Mouse (Mus musculus): ENCODE measurements at regions not wholly inside any gene's neighbourhood (a gene's known extent, or its start where the extent isn't known, plus 50 kb on each side); places are given as distances from the start of the nearest gene placed in this dataset.

- Histone ChIP-seq H3K27me3 (ENCODE audit: insufficient read depth, low read length) (no peaks in the 10 kb centered on the region), H3K9ac (replicated peaks; ENCODE audit: low read length) (no peak overlapping the region), H3K4me1 (ENCODE audit: insufficient read depth, low read length) (no peaks in the 10 kb centered on the region), H3K36me3 (ENCODE audit: insufficient read depth, low read length) (no peaks in the 10 kb centered on the region), H3K9me3 (ENCODE audit: low read length) (no peaks in the 10 kb centered on the region; the same call in 1 of the 2 replicates), H3K4me2 (replicated peaks; ENCODE audit: low read depth, low read length) (no peak overlapping the region), H3K4me3 (ENCODE audit: low read length) (no peak overlapping the region), H3K27ac (ENCODE audit: low read length) (no peak overlapping the region)
- 56% methylated on average over 3 of the region's 3 CpGs for WGBS
- no peak for ATAC-seq (ENCODE audit: low FRiP score, low TSS enrichment)
Measured at GRCm38 (mm10) chr1:137669849-137670248, 505.7 kb downstream of the Ptprc start.

DNA sequence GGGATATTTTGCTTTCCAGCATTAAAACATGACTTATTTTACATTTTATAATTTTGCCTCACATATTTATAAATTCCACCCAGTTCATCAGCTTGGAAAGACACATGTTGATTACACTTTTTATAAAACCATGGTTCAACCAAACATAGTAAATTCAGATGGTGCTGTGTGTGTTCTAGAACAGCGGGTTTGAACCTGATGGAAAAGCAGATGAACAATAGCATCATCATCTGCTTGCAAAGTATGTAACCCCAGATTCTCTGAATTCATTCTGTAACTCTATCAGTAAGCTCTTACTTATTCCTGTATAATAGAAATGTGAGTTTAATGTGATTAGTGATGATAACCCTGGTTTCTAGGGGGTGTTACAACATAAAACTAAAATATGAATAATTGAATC is 517.4 kb downstream of the Ptprc start:
- no peak overlapping the region for H3K4me2 ChIP-seq (replicated peaks; ENCODE audit: low read depth, low read length)
- H3K27me3 ChIP-seq (ENCODE audit: insufficient read depth, low read length), result no peaks in the 10 kb centered on the region
- no peaks in the 10 kb centered on the region for H3K36me3 ChIP-seq (ENCODE audit: insufficient read depth, low read length)
- ATAC-seq (ENCODE audit: low FRiP score, low TSS enrichment), result no peak
- 0 out of 2 replicates have a peak, but pooled peaks cover 4% of the 10 kb centered on the region for H3K4me1 ChIP-seq (ENCODE audit: insufficient read depth, low read length)
- no peak overlapping the region for H3K9ac ChIP-seq (replicated peaks; ENCODE audit: low read length)
- H3K9me3 ChIP-seq (ENCODE audit: low read length), result no peaks in the 10 kb centered on the region
- H3K27ac ChIP-seq (ENCODE audit: low read length), result no peak overlapping the region
- no peak overlapping the region for H3K4me3 ChIP-seq (ENCODE audit: low read length)
- WGBS, result 94% methylated on average over 1 of the region's 1 CpGs

GRCm38 (mm10) chr1:137656900-137657458 is 518.5 kb downstream of the Ptprc start:
- no peaks in the 10 kb centered on the region for H3K36me3 ChIP-seq (ENCODE audit: insufficient read depth, low read length)
- peak overlapping the region; percentile 7 for H3K27ac ChIP-seq (ENCODE audit: low read length)
- 37% methylated on average over 6 of the region's 6 CpGs for WGBS
- no peak overlapping the region for H3K4me3 ChIP-seq (ENCODE audit: low read length)
- no peak overlapping the region for H3K4me2 ChIP-seq (replicated peaks; ENCODE audit: low read depth, low read length)
- H3K27me3 ChIP-seq (ENCODE audit: insufficient read depth, low read length), result no peaks in the 10 kb centered on the region
- no peak overlapping the region for H3K9ac ChIP-seq (replicated peaks; ENCODE audit: low read length)
- ATAC-seq (ENCODE audit: low FRiP score, low TSS enrichment), result peak; percentile 63; the same call in 1 of the 2 replicates
- H3K9me3 ChIP-seq (ENCODE audit: low read length), result no peaks in the 10 kb centered on the region
- H3K4me1 ChIP-seq (ENCODE audit: insufficient read depth, low read length), result 0 out of 2 replicates have a peak, but pooled peaks cover 4% of the 10 kb centered on the region

GRCm38 (mm10) chr1:137654171-137654570 is 521.3 kb downstream of the Ptprc start:
- ATAC-seq (ENCODE audit: low FRiP score, low TSS enrichment), result no peak
- WGBS, result 47% methylated on average over 4 of the region's 4 CpGs
- H3K9ac ChIP-seq (replicated peaks; ENCODE audit: low read length), result no peak overlapping the region
- H3K27me3 ChIP-seq (ENCODE audit: insufficient read depth, low read length), result no peaks in the 10 kb centered on the region
- no peak overlapping the region for H3K4me3 ChIP-seq (ENCODE audit: low read length)
- H3K36me3 ChIP-seq (ENCODE audit: insufficient read depth, low read length), result no peaks in the 10 kb centered on the region
- H3K4me1 ChIP-seq (ENCODE audit: insufficient read depth, low read length), result peaks cover 13% of the 10 kb centered on the region; the same call in 1 of the 2 replicates
- H3K4me2 ChIP-seq (replicated peaks; ENCODE audit: low read depth, low read length), result 0 out of 2 replicates have a peak overlapping the region, but pooled peaks have one; percentile 7
- H3K27ac ChIP-seq (ENCODE audit: low read length), result peak overlapping the region; percentile 53; the same call in 1 of the 2 replicates
- no peaks in the 10 kb centered on the region for H3K9me3 ChIP-seq (ENCODE audit: low read length)

DNA sequence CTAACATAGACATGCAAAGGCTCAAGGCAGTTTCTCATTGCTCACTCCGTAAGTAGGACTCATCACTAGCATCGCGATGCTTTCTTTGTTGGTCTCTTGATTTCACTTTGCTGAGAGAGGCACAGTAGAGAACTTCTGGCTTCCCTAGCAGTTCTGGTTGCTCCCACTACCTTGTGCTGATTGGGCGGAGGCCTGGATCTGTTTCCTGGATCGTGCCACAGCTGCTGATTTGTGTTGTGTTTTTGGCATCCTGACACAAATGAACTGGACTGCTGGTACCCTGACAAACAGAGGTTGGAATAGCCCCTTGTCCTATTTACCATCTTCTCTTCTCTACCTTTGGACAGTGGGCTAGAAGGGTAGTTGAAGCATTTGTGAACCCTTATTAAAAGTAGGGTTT is 522.0 kb downstream of the Ptprc start:
- WGBS, result 69% methylated on average over 5 of the region's 5 CpGs
- no peaks in the 10 kb centered on the region for H3K27me3 ChIP-seq (ENCODE audit: insufficient read depth, low read length)
- H3K4me2 ChIP-seq (replicated peaks; ENCODE audit: low read depth, low read length), result no peak overlapping the region
- peaks cover 13% of the 10 kb centered on the region; the same call in 1 of the 2 replicates for H3K4me1 ChIP-seq (ENCODE audit: insufficient read depth, low read length)
- H3K9me3 ChIP-seq (ENCODE audit: low read length), result no peaks in the 10 kb centered on the region
- H3K9ac ChIP-seq (replicated peaks; ENCODE audit: low read length), result no peak overlapping the region
- no peak for ATAC-seq (ENCODE audit: low FRiP score, low TSS enrichment)
- H3K4me3 ChIP-seq (ENCODE audit: low read length), result no peak overlapping the region
- no peak overlapping the region; the same call in 1 of the 2 replicates for H3K27ac ChIP-seq (ENCODE audit: low read length)
- no peaks in the 10 kb centered on the region for H3K36me3 ChIP-seq (ENCODE audit: insufficient read depth, low read length)

DNA sequence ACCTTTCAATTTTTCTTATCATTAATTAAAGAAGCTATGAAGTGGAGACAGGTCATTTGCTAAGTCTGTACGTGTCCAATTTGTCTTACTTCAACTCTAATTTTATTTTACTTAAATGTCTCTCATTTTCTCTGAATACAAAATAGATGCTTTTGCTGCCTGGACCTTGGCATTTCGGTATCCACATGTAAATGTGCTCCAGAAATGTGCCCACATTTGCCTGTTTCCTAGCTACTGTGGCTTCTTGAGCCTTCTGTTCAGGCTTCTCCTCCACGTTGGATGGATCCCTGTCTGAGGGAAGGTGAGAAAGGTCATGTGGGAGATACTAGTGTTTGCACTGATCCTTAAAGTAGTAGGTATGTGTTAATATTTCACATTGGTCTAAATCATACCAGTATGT is 524.9 kb downstream of the Ptprc start:
- Histone ChIP-seq H3K4me3 (ENCODE audit: low read length) (no peak overlapping the region), H3K27me3 (ENCODE audit: insufficient read depth, low read length) (no peaks in the 10 kb centered on the region), H3K36me3 (ENCODE audit: insufficient read depth, low read length) (no peaks in the 10 kb centered on the region), H3K4me1 (ENCODE audit: insufficient read depth, low read length) (peaks cover 10% of the 10 kb centered on the region; the same call in 1 of the 2 replicates), H3K4me2 (replicated peaks; ENCODE audit: low read depth, low read length) (no peak overlapping the region), H3K9ac (replicated peaks; ENCODE audit: low read length) (no peak overlapping the region), H3K27ac (ENCODE audit: low read length) (peak overlapping the region; percentile 63; the same call in 1 of the 2 replicates), H3K9me3 (ENCODE audit: low read length) (no peaks in the 10 kb centered on the region)
- WGBS, result 43% methylated on average over 3 of the region's 3 CpGs
- ATAC-seq (ENCODE audit: low FRiP score, low TSS enrichment), result no peak

DNA sequence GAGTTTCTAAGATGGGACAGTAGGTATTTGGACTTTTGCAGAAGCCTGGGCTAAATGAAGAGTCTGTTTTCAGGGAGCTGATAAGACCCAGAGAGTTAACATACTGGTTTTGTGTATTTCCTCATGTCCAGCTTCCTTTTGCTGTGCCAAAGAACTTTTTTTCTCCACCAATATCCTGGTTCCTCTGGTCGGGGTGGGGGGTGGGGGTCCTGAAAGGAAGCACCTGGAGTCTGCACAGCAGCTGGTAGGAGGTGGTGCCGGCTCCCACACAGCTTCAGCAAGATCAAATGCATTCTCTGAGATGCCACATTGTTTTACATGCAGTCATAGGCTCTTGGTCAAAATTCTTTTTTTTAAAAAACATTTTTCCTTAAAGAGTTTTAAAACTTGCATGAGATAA is 525.4 kb downstream of the Ptprc start:
- no peak overlapping the region for H3K4me2 ChIP-seq (replicated peaks; ENCODE audit: low read depth, low read length)
- no peaks in the 10 kb centered on the region for H3K27me3 ChIP-seq (ENCODE audit: insufficient read depth, low read length)
- no peaks in the 10 kb centered on the region for H3K36me3 ChIP-seq (ENCODE audit: insufficient read depth, low read length)
- H3K9ac ChIP-seq (replicated peaks; ENCODE audit: low read length), result no peak overlapping the region
- H3K9me3 ChIP-seq (ENCODE audit: low read length), result no peaks in the 10 kb centered on the region
- ATAC-seq (ENCODE audit: low FRiP score, low TSS enrichment), result peak; percentile 67; the same call in 1 of the 2 replicates
- H3K4me3 ChIP-seq (ENCODE audit: low read length), result no peak overlapping the region
- WGBS, result 4% methylated on average over 2 of the region's 2 CpGs
- peak overlapping the region; percentile 73 for H3K27ac ChIP-seq (ENCODE audit: low read length)
- H3K4me1 ChIP-seq (ENCODE audit: insufficient read depth, low read length), result peaks cover 10% of the 10 kb centered on the region; the same call in 1 of the 2 replicates

DNA sequence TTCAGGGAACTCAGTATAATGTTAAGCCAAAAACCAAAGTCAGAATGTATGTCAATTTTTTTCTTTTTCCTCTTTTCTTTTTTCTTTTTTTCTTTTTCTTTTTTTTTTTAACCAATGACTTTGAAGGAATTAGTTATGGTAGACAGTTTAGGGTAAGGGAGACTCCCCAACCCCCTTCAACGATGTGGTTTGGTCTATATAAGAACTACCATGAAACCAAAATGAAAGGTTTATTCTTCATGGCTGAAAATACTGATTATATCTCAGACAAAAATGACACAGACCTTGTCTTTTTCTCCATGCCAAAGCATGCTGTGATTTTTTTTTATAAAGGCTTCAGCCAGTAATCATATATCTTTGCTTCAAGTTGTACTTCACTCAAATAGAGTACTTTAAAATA is 526.7 kb downstream of the Ptprc start:
- Histone ChIP-seq H3K4me2 (replicated peaks; ENCODE audit: low read depth, low read length) (no peak overlapping the region), H3K36me3 (ENCODE audit: insufficient read depth, low read length) (no peaks in the 10 kb centered on the region), H3K27ac (ENCODE audit: low read length) (no peak overlapping the region), H3K9ac (replicated peaks; ENCODE audit: low read length) (no peak overlapping the region), H3K4me1 (ENCODE audit: insufficient read depth, low read length) (peaks cover 10% of the 10 kb centered on the region; the same call in 1 of the 2 replicates), H3K9me3 (ENCODE audit: low read length) (no peaks in the 10 kb centered on the region), H3K27me3 (ENCODE audit: insufficient read depth, low read length) (no peaks in the 10 kb centered on the region), H3K4me3 (ENCODE audit: low read length) (no peak overlapping the region)
- ATAC-seq (ENCODE audit: low FRiP score, low TSS enrichment), result no peak
- 97% methylated on average over 1 of the region's 1 CpGs for WGBS

- Histone ChIP-seq H3K4me3 (ENCODE audit: low read length) (no peak overlapping the region), H3K27me3 (ENCODE audit: insufficient read depth, low read length) (no peaks in the 10 kb centered on the region), H3K27ac (ENCODE audit: low read length) (peak overlapping the region; percentile 14; the same call in 1 of the 2 replicates), H3K9me3 (ENCODE audit: low read length) (no peaks in the 10 kb centered on the region), H3K4me1 (ENCODE audit: insufficient read depth, low read length) (peaks cover 3% of the 10 kb centered on the region; the same call in 1 of the 2 replicates), H3K9ac (replicated peaks; ENCODE audit: low read length) (no peak overlapping the region), H3K4me2 (replicated peaks; ENCODE audit: low read depth, low read length) (no peak overlapping the region), H3K36me3 (ENCODE audit: insufficient read depth, low read length) (no peaks in the 10 kb centered on the region)
- 29% methylated on average over 6 of the region's 6 CpGs for WGBS
- ATAC-seq (ENCODE audit: low FRiP score, low TSS enrichment), result peak; percentile 59
Measured at GRCm38 (mm10) chr1:137644601-137645040, 530.9 kb downstream of the Ptprc start.

- H3K27me3 ChIP-seq (ENCODE audit: insufficient read depth, low read length), result no peaks in the 10 kb centered on the region
- WGBS, result 90% methylated on average over 1 of the region's 1 CpGs
Measured at GRCm38 (mm10) chr1:137643508-137643907, 532.0 kb downstream of the Ptprc start.

More at GRCm38 (mm10) chr1:137643508-137643907, 532.0 kb downstream of the Ptprc start:
- Histone ChIP-seq H3K27ac (ENCODE audit: low read length) (no peak overlapping the region), H3K4me3 (ENCODE audit: low read length) (no peak overlapping the region), H3K36me3 (ENCODE audit: insufficient read depth, low read length) (no peaks in the 10 kb centered on the region), H3K4me2 (replicated peaks; ENCODE audit: low read depth, low read length) (no peak overlapping the region), H3K9ac (replicated peaks; ENCODE audit: low read length) (no peak overlapping the region), H3K9me3 (ENCODE audit: low read length) (no peaks in the 10 kb centered on the region), H3K4me1 (ENCODE audit: insufficient read depth, low read length) (0 out of 2 replicates have a peak, but pooled peaks cover 3% of the 10 kb centered on the region)
- ATAC-seq (ENCODE audit: low FRiP score, low TSS enrichment), result no peak
